Mouse (Mus musculus): ENCODE measurements around the gene Slc31a2. TPM values are rescaled to one million over a fixed set of nuclear protein-coding genes. Genes with fewer than 3 reads are reported as not detected.

Slc31a2 gene
- total and polyA plus RNA-seq, 3 experiments: 0.13 to 5.7 (median 4.4) TPM

DNA sequence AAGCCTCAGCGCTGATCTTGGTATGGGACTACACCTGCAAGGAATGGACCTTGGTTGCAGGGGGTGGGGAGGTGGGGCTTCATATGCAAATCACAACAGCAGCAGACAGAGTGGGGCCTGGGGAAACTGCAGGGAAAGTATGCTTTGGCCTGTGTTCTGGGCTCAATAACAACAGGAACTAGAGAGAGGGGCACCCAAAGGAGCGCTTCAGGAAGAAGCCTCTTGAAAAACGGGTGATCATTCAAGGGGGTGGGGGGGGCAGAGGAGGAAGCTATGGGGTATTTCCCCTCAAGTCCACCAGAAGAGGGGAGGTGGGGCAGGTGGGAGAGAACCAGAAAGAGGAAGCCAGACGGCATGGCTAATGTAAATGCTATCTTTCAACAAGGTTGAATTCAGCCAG lies 14.0 kb upstream of the Slc31a2 start:
- TF ChIP-seq POLR2AphosphoS5 (IDR thresholded peaks at IDR 0.05; ENCODE audit: insufficient replicate concordance, low read depth, low read length): no peak
- no peak for TF ChIP-seq CTCF (IDR thresholded peaks at IDR 0.05; ENCODE audit: low read depth, low read length)
- no peak for TF ChIP-seq GATA2 (IDR thresholded peaks at IDR 0.05; ENCODE audit: borderline replicate concordance, low read depth, low read length)
- no peak for TF ChIP-seq TAL1 (conservative IDR thresholded peaks at IDR 0.05; ENCODE audit: low read depth, low read length)
- no peak for TF ChIP-seq GATA1 (IDR thresholded peaks at IDR 0.05; ENCODE audit: borderline replicate concordance, low read length)
- Histone ChIP-seq H3K9me3 (replicated peaks) (no peaks in the 10 kb centered on the region), H3K4me1 (ENCODE audit: insufficient read depth, low read depth, low read length) (no peaks in the 10 kb centered on the region), H3K4me3 (ENCODE audit: low read depth, low read length) (no peak overlapping the region), H3K27me3 (ENCODE audit: insufficient read depth, low read length) (no peaks in the 10 kb centered on the region), H3K36me3 (replicated peaks) (no peaks in the 10 kb centered on the region)
- DNase-seq (ENCODE audit: low spot score) (no peak), ATAC-seq (ENCODE audit: extremely low read depth, insufficient number of reproducible peaks, low FRiP score, poor library complexity, severe bottlenecking) (no peak)

DNA sequence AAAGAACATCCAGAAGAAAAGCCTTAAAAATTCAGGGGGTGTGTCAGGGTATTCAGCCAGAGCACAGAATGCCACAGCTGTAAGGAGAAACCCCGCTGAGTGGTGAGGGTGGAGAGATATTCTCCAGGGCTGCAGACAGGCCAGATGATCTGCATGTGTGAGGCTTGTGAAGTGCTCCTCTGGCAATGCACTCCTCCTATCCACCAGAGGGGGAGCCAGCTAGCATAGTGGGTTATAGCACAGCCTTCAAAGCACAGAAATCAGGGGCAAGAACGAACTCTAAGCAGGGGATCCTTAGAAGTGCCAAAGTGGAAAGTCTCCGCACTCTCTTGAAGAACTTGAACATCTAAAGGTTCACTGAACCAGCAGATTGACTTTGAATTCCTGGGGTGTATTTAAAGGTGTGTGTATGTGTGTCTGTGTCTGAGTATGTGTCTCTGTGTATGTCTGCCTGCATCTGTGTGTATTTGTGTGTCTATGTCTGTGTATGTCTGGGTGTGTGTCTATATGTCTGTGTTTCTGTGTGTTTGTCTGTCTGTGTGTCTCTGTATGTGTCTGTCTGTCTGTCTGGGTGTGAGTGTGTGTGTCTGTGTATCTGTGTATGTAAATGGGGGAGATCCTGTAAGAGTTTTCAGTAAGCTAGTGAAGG lies 11.3 kb upstream of the Slc31a2 start:
- TF ChIP-seq CTCF (IDR thresholded peaks at IDR 0.05; ENCODE audit: low read depth, low read length) (no peak), TAL1 (conservative IDR thresholded peaks at IDR 0.05; ENCODE audit: low read depth, low read length) (no peak), GATA2 (IDR thresholded peaks at IDR 0.05; ENCODE audit: borderline replicate concordance, low read depth, low read length) (no peak), POLR2AphosphoS5 (IDR thresholded peaks at IDR 0.05; ENCODE audit: insufficient replicate concordance, low read depth, low read length) (no peak), GATA1 (IDR thresholded peaks at IDR 0.05; ENCODE audit: borderline replicate concordance, low read length) (no peak)
- Histone ChIP-seq H3K36me3 (replicated peaks) (no peaks in the 10 kb centered on the region), H3K27me3 (ENCODE audit: insufficient read depth, low read length) (no peaks in the 10 kb centered on the region), H3K4me3 (ENCODE audit: low read depth, low read length) (no peak overlapping the region), H3K9me3 (replicated peaks) (0 out of 2 replicates have a peak, but pooled peaks cover 3% of the 10 kb centered on the region), H3K4me1 (ENCODE audit: insufficient read depth, low read depth, low read length) (no peaks in the 10 kb centered on the region)
- no peak for DNase-seq (ENCODE audit: low spot score)
- no peak for ATAC-seq (ENCODE audit: extremely low read depth, insufficient number of reproducible peaks, low FRiP score, poor library complexity, severe bottlenecking)

DNA sequence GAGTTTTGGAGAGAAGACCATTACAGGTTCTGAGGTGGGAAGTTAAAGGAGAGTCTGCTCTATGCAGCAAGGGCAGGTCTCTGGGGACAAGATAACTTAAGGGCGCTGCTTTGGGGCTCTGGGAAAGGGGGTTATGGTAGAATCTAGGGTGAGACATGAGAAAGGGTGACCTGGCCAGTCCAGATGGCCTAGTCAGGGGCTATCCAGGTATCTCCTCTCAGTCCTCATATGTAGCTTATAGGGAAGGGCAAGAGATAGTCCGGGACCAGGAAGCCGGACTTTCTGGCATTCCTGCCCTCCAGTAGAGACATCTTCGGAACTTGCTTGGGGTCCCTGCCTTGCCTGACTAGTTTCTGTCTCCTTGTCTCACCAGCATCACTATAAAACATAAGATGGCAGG lies 10.6 kb upstream of the Slc31a2 start:
- H3K9me3 ChIP-seq (replicated peaks): 0 out of 2 replicates have a peak, but pooled peaks cover 3% of the 10 kb centered on the region
- H3K27me3 ChIP-seq (ENCODE audit: insufficient read depth, low read length): no peaks in the 10 kb centered on the region
- H3K36me3 ChIP-seq (replicated peaks): no peaks in the 10 kb centered on the region
- DNase-seq (ENCODE audit: low spot score) (no peak), ATAC-seq (ENCODE audit: extremely low read depth, insufficient number of reproducible peaks, low FRiP score, poor library complexity, severe bottlenecking) (no peak)
- TF ChIP-seq GATA1 (IDR thresholded peaks at IDR 0.05; ENCODE audit: borderline replicate concordance, low read length) (no peak), CTCF (IDR thresholded peaks at IDR 0.05; ENCODE audit: low read depth, low read length) (no peak), TAL1 (conservative IDR thresholded peaks at IDR 0.05; ENCODE audit: low read depth, low read length) (no peak), GATA2 (IDR thresholded peaks at IDR 0.05; ENCODE audit: borderline replicate concordance, low read depth, low read length) (no peak), POLR2AphosphoS5 (IDR thresholded peaks at IDR 0.05; ENCODE audit: insufficient replicate concordance, low read depth, low read length) (no peak)
- no peaks in the 10 kb centered on the region for H3K4me1 ChIP-seq (ENCODE audit: insufficient read depth, low read depth, low read length)
- no peak overlapping the region for H3K4me3 ChIP-seq (ENCODE audit: low read depth, low read length)

DNA sequence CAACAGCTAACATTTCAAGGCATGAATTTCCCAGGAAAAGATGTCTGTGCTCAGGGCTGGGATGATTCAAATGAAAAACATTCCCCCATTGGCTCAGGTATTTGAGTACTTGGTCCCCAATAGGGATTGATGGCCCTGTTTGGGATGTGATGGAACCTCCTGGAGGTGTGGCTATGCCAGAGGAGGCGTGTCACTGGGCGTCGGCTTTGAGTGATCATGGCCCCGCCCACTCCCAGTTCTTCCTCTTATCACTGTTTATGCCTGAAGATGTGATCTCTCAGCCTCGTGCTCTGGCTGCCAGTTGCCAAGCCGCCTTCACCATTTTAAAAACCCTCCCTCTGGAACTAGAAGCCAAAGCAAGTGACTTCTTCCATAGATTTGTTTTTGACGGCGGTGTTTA lies 7.8 kb upstream of the Slc31a2 start:
- no peak for DNase-seq (ENCODE audit: low spot score)
- Histone ChIP-seq H3K36me3 (replicated peaks) (no peaks in the 10 kb centered on the region), H3K27me3 (ENCODE audit: insufficient read depth, low read length) (no peaks in the 10 kb centered on the region), H3K9me3 (replicated peaks) (0 out of 2 replicates have a peak, but pooled peaks cover 3% of the 10 kb centered on the region), H3K4me1 (ENCODE audit: insufficient read depth, low read depth, low read length) (no peaks in the 10 kb centered on the region), H3K4me3 (ENCODE audit: low read depth, low read length) (no peak overlapping the region)
- ATAC-seq (ENCODE audit: extremely low read depth, insufficient number of reproducible peaks, low FRiP score, poor library complexity, severe bottlenecking): no peak
- TF ChIP-seq CTCF (IDR thresholded peaks at IDR 0.05; ENCODE audit: low read depth, low read length) (no peak), GATA2 (IDR thresholded peaks at IDR 0.05; ENCODE audit: borderline replicate concordance, low read depth, low read length) (no peak), GATA1 (IDR thresholded peaks at IDR 0.05; ENCODE audit: borderline replicate concordance, low read length) (no peak), TAL1 (conservative IDR thresholded peaks at IDR 0.05; ENCODE audit: low read depth, low read length) (no peak), POLR2AphosphoS5 (IDR thresholded peaks at IDR 0.05; ENCODE audit: insufficient replicate concordance, low read depth, low read length) (no peak)

DNA sequence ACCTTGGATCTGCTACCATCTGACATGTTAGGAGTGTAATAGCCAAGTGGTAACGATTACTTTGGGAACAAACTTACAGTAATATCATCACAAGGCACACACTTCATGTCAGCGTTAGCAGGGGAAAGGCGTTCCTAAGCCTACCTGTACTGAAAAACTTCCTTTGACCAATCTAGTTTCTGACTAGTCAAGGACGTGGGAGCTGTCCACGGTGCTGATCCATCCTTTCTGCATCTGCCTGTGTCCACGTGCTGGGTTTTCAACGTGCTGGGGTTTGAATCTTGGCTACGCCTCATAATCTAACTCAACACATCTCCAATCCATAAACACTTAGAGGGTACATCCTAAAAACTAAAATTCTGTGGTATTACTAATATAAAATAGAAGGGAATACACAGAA lies 5.4 kb upstream of the Slc31a2 start:
- Histone ChIP-seq H3K4me1 (ENCODE audit: insufficient read depth, low read depth, low read length) (no peaks in the 10 kb centered on the region), H3K27me3 (ENCODE audit: insufficient read depth, low read length) (no peaks in the 10 kb centered on the region), H3K36me3 (replicated peaks) (no peaks in the 10 kb centered on the region), H3K9me3 (replicated peaks) (0 out of 2 replicates have a peak, but pooled peaks cover 3% of the 10 kb centered on the region), H3K4me3 (ENCODE audit: low read depth, low read length) (no peak overlapping the region)
- ATAC-seq (ENCODE audit: extremely low read depth, insufficient number of reproducible peaks, low FRiP score, poor library complexity, severe bottlenecking) (no peak), DNase-seq (ENCODE audit: low spot score) (no peak)
- no peak for TF ChIP-seq GATA1 (IDR thresholded peaks at IDR 0.05; ENCODE audit: borderline replicate concordance, low read length)
- no peak for TF ChIP-seq CTCF (IDR thresholded peaks at IDR 0.05; ENCODE audit: low read depth, low read length)
- TF ChIP-seq GATA2 (IDR thresholded peaks at IDR 0.05; ENCODE audit: borderline replicate concordance, low read depth, low read length): no peak
- no peak for TF ChIP-seq POLR2AphosphoS5 (IDR thresholded peaks at IDR 0.05; ENCODE audit: insufficient replicate concordance, low read depth, low read length)
- TF ChIP-seq TAL1 (conservative IDR thresholded peaks at IDR 0.05; ENCODE audit: low read depth, low read length): no peak

DNA sequence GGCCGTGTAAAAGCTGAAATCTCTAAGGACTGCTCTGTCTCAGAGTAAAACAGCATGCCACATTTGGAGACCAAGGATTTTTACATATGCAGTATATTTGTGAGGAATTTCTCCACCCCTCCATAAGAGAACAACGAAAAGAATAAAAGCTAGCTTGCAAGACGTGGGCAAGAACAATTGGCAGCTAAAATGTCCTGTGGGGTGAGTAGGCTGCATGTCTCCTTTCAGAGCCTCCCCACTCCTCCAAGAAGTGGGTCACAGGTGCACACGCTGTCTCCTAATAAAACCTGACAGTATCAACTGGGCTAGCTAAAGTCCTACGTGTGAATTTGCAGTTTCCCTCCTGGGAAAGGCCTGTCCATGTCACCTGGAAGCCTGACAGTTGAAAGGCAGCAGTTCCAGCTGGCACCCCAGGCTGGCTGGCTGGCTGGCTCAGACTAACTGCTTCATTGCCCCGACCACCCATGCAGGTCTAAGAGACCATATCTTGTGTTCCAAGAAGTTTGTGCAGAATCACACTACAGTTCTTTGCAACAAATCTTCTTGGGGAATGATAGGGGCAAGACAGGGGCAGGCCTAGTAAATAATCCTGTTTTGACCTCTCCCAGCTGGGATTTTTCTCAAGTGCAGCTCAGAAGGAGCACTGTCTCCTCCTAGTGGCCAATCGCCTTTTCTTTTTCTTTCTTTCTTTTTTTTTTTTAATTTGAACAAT lies 927 bp downstream of the Slc31a2 start:
- Histone ChIP-seq H3K4me1 (ENCODE audit: insufficient read depth, low read depth, low read length) (no peaks in the 10 kb centered on the region), H3K27me3 (ENCODE audit: insufficient read depth, low read length) (no peaks in the 10 kb centered on the region), H3K4me3 (ENCODE audit: low read depth, low read length) (no peak overlapping the region), H3K36me3 (replicated peaks) (no peaks in the 10 kb centered on the region), H3K9me3 (replicated peaks) (no peaks in the 10 kb centered on the region)
- ATAC-seq (ENCODE audit: extremely low read depth, insufficient number of reproducible peaks, low FRiP score, poor library complexity, severe bottlenecking) (no peak), DNase-seq (ENCODE audit: low spot score) (no peak)
- TF ChIP-seq TAL1 (conservative IDR thresholded peaks at IDR 0.05; ENCODE audit: low read depth, low read length) (no peak), GATA1 (IDR thresholded peaks at IDR 0.05; ENCODE audit: borderline replicate concordance, low read length) (no peak), GATA2 (IDR thresholded peaks at IDR 0.05; ENCODE audit: borderline replicate concordance, low read depth, low read length) (no peak), POLR2AphosphoS5 (IDR thresholded peaks at IDR 0.05; ENCODE audit: insufficient replicate concordance, low read depth, low read length) (no peak), CTCF (IDR thresholded peaks at IDR 0.05; ENCODE audit: low read depth, low read length) (no peak)

All from G1E (cell line).